Mouse (Mus musculus): ENCODE data around the gene Suv39h1. TPM values are rescaled to one million over a fixed set of nuclear protein-coding genes. Genes with fewer than 3 reads are reported as not detected.
"Not testable (repeated sequence)": the region's sequence is repeated elsewhere in the genome, so short reads cannot be mapped to it uniquely, and the experiment has no call there.

The Suv39h1 gene
- polyA plus RNA-seq, 2 experiments, result 51.9 to 65.3 TPM

DNA sequence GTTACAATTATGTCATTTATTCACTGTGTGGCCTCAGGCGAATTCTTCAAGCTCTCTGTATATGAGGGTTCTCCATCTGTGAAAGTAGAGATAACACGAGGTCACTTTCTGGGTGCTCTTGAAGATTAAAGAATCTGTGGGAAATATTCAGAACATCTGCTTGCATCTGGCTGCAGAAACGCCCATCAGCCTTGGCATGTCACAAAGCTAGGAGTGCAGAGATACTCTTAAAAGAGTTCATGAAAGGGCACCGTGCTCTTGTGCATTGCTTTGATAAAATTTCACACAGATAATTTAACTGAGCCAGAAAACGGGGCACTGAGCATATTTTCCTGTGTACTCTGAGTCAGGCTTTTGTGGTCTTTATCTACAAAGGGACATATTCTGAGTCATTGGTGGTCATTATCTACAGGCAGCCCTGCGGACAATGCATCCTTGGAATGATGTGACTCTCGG lies 27.7 kb upstream of the Suv39h1 start:
- H3K27me3 ChIP-seq (ENCODE audit: control insufficient read depth, insufficient read depth, low read length), result no peaks in the 10 kb centered on the region
- H3K9ac ChIP-seq (ENCODE audit: low read depth, low read length, severe bottlenecking), result no peak overlapping the region
- 55% methylated on average over 7 of the region's 7 CpGs for WGBS
- no peak for TF ChIP-seq POLR2A (IDR thresholded peaks at IDR 0.05; ENCODE audit: borderline replicate concordance, extremely low read depth, insufficient read depth, insufficient read length)
- no peaks in the 10 kb centered on the region for H3K36me3 ChIP-seq (ENCODE audit: control insufficient read depth, insufficient read depth, low read length)
- no peak overlapping the region for H3K27ac ChIP-seq (replicated peaks; ENCODE audit: low read depth, low read length)
- ATAC-seq (ENCODE audit: low FRiP score, low read depth), result no peak
- H3K4me2 ChIP-seq (replicated peaks; ENCODE audit: low read depth, low read length, severe bottlenecking), result no peak overlapping the region
- H3K9me3 ChIP-seq (ENCODE audit: control insufficient read depth, low read length), result no peaks in the 10 kb centered on the region
- no peak overlapping the region for H3K4me3 ChIP-seq (replicated peaks; ENCODE audit: low read length)
- DNase-seq (ENCODE audit: low spot score), result no peak
- H3K4me1 ChIP-seq (ENCODE audit: control insufficient read depth, insufficient read depth, low read length), result no peaks in the 10 kb centered on the region

DNA sequence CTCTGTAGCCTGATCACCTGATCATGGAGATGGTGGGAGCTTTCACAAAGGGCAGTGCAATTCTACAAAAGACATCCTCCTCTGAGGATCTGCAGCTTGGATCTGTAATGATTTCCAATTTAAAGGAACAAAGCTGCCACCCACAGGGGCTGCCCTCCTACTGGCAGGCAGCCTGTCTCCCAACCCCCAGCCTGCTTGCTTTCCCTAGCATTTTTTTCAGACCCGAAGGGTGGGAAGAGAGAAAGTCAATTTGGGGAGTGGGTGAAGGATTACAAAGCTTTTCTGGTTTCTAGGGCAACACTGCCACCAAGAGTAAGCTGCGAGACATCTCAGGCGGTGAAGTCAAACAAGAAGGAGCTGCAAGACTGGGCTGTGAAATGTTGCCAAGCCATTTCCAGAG lies 26.5 kb upstream of the Suv39h1 start:
- ATAC-seq (ENCODE audit: low FRiP score, low read depth), result no peak; the same call in 1 of the 2 replicates
- no peak for TF ChIP-seq POLR2A (IDR thresholded peaks at IDR 0.05; ENCODE audit: borderline replicate concordance, extremely low read depth, insufficient read depth, insufficient read length)
- Histone ChIP-seq H3K27ac (replicated peaks; ENCODE audit: low read depth, low read length) (no peak overlapping the region), H3K27me3 (ENCODE audit: control insufficient read depth, insufficient read depth, low read length) (no peaks in the 10 kb centered on the region), H3K4me1 (ENCODE audit: control insufficient read depth, insufficient read depth, low read length) (no peaks in the 10 kb centered on the region), H3K4me2 (replicated peaks; ENCODE audit: low read depth, low read length, severe bottlenecking) (no peak overlapping the region), H3K9me3 (ENCODE audit: control insufficient read depth, low read length) (no peaks in the 10 kb centered on the region), H3K4me3 (replicated peaks; ENCODE audit: low read length) (no peak overlapping the region), H3K36me3 (ENCODE audit: control insufficient read depth, insufficient read depth, low read length) (no peaks in the 10 kb centered on the region), H3K9ac (ENCODE audit: low read depth, low read length, severe bottlenecking) (no peak overlapping the region)
- peak; percentile 50 for DNase-seq (ENCODE audit: low spot score)
- 22% methylated on average over 3 of the region's 3 CpGs for WGBS

DNA sequence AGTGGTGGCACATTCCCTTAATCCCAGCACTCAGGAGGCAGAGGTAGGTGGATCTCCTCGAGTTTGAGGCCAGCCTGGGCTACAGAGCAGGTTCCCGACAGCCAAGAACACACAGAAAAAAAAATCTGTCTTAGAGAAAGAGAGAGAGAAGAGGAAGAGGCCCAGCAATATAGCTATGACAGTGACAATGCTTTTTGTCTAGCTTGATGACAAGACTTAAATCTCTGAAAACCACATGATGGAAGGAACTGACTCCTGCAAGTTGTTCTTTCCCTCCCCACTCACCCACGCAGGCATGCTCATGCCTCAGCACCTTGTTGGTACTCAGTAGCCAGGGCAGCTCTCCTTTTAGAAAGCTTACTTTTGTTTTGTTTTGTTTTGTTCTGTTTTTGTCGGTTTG lies 24.9 kb upstream of the Suv39h1 start:
- DNase-seq (ENCODE audit: low spot score), result no peak
- Histone ChIP-seq H3K9ac (ENCODE audit: low read depth, low read length, severe bottlenecking) (no peak overlapping the region), H3K36me3 (ENCODE audit: control insufficient read depth, insufficient read depth, low read length) (no peaks in the 10 kb centered on the region), H3K9me3 (ENCODE audit: control insufficient read depth, low read length) (no peaks in the 10 kb centered on the region), H3K4me1 (ENCODE audit: control insufficient read depth, insufficient read depth, low read length) (no peaks in the 10 kb centered on the region), H3K4me2 (replicated peaks; ENCODE audit: low read depth, low read length, severe bottlenecking) (no peak overlapping the region), H3K4me3 (replicated peaks; ENCODE audit: low read length) (no peak overlapping the region), H3K27me3 (ENCODE audit: control insufficient read depth, insufficient read depth, low read length) (no peaks in the 10 kb centered on the region), H3K27ac (replicated peaks; ENCODE audit: low read depth, low read length) (no peak overlapping the region)
- TF ChIP-seq POLR2A (IDR thresholded peaks at IDR 0.05; ENCODE audit: borderline replicate concordance, extremely low read depth, insufficient read depth, insufficient read length), result no peak
- no peak for ATAC-seq (ENCODE audit: low FRiP score, low read depth)
- WGBS, result 62% methylated on average over 4 of the region's 4 CpGs

DNA sequence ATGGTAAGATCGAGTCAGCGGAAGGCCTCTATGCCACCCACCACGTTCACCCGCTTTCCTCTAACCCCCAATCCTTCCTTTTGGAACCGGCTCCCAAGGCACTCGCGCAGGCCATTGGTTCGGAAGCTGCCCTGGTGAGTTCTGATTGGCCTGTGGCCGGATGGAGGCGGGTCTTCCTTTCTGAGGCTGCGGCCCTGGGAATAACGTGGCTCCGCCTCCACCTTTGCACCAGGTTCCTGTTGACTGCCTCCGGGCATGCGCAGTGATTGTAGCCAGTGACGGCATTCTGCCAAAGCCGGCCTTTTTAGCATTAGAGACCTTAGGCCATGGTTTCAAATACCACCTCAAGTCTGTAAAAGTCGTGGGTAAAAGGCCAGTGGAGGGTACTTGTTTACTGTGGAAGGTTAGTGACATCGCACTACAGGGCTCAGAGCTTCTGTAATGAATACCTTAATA lies 22.3 kb upstream of the Suv39h1 start:
- H3K27me3 ChIP-seq (ENCODE audit: control insufficient read depth, insufficient read depth, low read length), result no peaks in the 10 kb centered on the region
- WGBS, result 12% methylated on average over 15 of the region's 19 CpGs
- peak overlapping the region; percentile 21 for H3K4me3 ChIP-seq (replicated peaks; ENCODE audit: low read length)
- peak overlapping the region; percentile 48; the same call in 1 of the 2 replicates for H3K27ac ChIP-seq (replicated peaks; ENCODE audit: low read depth, low read length)
- peak overlapping the region; percentile 41 for H3K4me2 ChIP-seq (replicated peaks; ENCODE audit: low read depth, low read length, severe bottlenecking)
- no peak overlapping the region for H3K9ac ChIP-seq (ENCODE audit: low read depth, low read length, severe bottlenecking)
- DNase-seq (ENCODE audit: low spot score) (peak; percentile 97), ATAC-seq (ENCODE audit: low FRiP score, low read depth) (peak; percentile 95)
- TF ChIP-seq POLR2A (IDR thresholded peaks at IDR 0.05; ENCODE audit: borderline replicate concordance, extremely low read depth, insufficient read depth, insufficient read length), result no peak
- H3K36me3 ChIP-seq (ENCODE audit: control insufficient read depth, insufficient read depth, low read length), result no peaks in the 10 kb centered on the region
- H3K9me3 ChIP-seq (ENCODE audit: control insufficient read depth, low read length), result no peaks in the 10 kb centered on the region
- no peaks in the 10 kb centered on the region for H3K4me1 ChIP-seq (ENCODE audit: control insufficient read depth, insufficient read depth, low read length)

DNA sequence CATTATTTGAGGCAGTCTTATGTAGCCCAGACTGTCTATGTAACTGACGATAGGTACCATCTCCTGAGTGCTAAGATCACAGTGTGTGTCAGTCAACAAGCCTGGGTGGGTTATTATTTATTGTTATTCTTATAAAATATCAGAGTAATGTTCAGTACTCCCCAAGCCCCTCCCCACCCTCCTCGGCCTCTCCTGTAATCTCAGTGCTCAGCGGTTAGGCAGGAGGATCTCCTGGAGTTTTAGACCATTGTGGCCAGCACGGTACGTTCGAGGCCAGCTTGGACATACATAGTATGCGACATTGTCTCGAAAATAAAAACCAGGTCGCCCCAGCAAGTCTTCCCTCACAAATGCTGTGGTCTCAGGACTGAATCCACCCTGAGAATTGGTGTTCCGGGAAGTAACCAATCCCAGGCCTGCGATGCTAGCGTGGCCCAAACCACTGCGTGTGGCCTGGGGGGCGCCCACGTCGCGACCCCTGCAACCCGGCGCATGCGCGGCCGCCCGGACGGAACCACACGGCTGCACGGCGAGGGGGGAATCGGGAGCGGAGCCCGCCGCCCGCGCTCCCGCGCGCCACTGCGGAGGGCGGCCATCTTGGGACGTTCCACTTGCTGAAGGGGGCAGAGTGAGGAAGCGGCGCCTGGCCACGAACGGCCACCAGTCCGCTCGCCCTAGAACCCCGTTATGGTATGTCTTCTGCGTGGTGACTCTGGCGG lies 21.7 kb upstream of the Suv39h1 start:
- H3K4me2 ChIP-seq (replicated peaks; ENCODE audit: low read depth, low read length, severe bottlenecking), result peak overlapping the region; percentile 41
- not testable (repeated sequence) for H3K4me1 ChIP-seq (ENCODE audit: control insufficient read depth, insufficient read depth, low read length); H3K9me3 ChIP-seq (ENCODE audit: control insufficient read depth, low read length); H3K27ac ChIP-seq (replicated peaks; ENCODE audit: low read depth, low read length); H3K27me3 ChIP-seq (ENCODE audit: control insufficient read depth, insufficient read depth, low read length); DNase-seq (ENCODE audit: low spot score); H3K36me3 ChIP-seq (ENCODE audit: control insufficient read depth, insufficient read depth, low read length)
- WGBS, result 29% methylated on average over 6 of the region's 48 CpGs
- peak overlapping the region; percentile 28 for H3K4me3 ChIP-seq (replicated peaks; ENCODE audit: low read length)
- peak; percentile 95 for ATAC-seq (ENCODE audit: low FRiP score, low read depth)
- 0 out of 2 replicates have a peak overlapping the region, but pooled peaks have one; percentile 12 for H3K9ac ChIP-seq (ENCODE audit: low read depth, low read length, severe bottlenecking)
